Mouse (Mus musculus) thymus, adult 2 months (tissue): Measurements from ENCODE around the gene Map3k7.

Source experiments
- CTCF ChIP-seq: fragments of 200-500 bp; IDR thresholded peaks from 2 replicates; pipeline ENCODE4 v1.5.1; 2012; ENCODE audit warnings: mild to moderate bottlenecking, control low read depth, low read length, moderate library complexity, borderline replicate concordance; ENCODE audit not compliant: control insufficient read depth, poor library complexity, insufficient read depth; ENCODE audit errors: extremely low read depth
- POLR2A ChIP-seq: fragments of 200-500 bp; IDR thresholded peaks from 2 replicates; pipeline ENCODE4 v1.6.1; 2012; ENCODE audit warnings: mild to moderate bottlenecking, low read length, control low read depth, moderate library complexity; ENCODE audit not compliant: control insufficient read depth, poor library complexity, insufficient read depth; ENCODE audit errors: extremely low read depth

- TF ChIP-seq POLR2A (no peak), CTCF (no peak)
Measured at GRCm38 (mm10) chr4:32021131-32021530, 57.2 kb downstream of the Map3k7 start.
